Mouse (Mus musculus) forebrain, embryonic 12.5 days (tissue): ENCODE measurements around the gene Sh3kbp1. TPM values are rescaled to one million over a fixed set of nuclear protein-coding genes. Genes with fewer than 3 reads are reported as not detected.

Source experiments
- ATAC-seq: fragments of 200-750 bp; cut with Nextera tagmentation; 2 replicates; pipeline ENCODE4 v1.8.0; 2017; ENCODE audit warnings: moderate TSS enrichment; ENCODE audit not compliant: low FRiP score
- H3K27ac ChIP-seq: fragments of 300-500 bp; sonication (generic); 2 replicates; pipeline ENCODE4 v1.5.1; 2016; ENCODE audit warnings: mild to moderate bottlenecking
- H3K27me3 ChIP-seq: fragments of 300-500 bp; sonication (generic); 2 replicates; pipeline ENCODE4 v1.6.1; 2016; ENCODE audit warnings: mild to moderate bottlenecking
- H3K36me3 ChIP-seq: fragments of 300-500 bp; sonication (generic); replicated peaks from 2 replicates; pipeline ENCODE4 v1.6.1; 2016; ENCODE audit warnings: mild to moderate bottlenecking
- H3K4me1 ChIP-seq: fragments of 300-500 bp; sonication (generic); 2 replicates; pipeline ENCODE4 v1.6.1; 2016
- H3K4me2 ChIP-seq: fragments of 300-500 bp; sonication (generic); 2 replicates; pipeline ENCODE4 v1.6.1; 2016; ENCODE audit warnings: mild to moderate bottlenecking, moderate library complexity
- H3K4me3 ChIP-seq: fragments of 300-500 bp; sonication (generic); replicated peaks from 2 replicates; pipeline ENCODE4 v1.5.1; 2016; ENCODE audit warnings: mild to moderate bottlenecking
- H3K9ac ChIP-seq: fragments of 300-500 bp; sonication (generic); 2 replicates; pipeline ENCODE4 v1.6.1; 2016; ENCODE audit warnings: mild to moderate bottlenecking
- H3K9me3 ChIP-seq: fragments of 300-500 bp; sonication (generic); 2 replicates; pipeline ENCODE4 v1.6.1; 2016
- WGBS: fragments of 180-500 bp; shearing (Covaris S2); methylation state at CpG from one replicate; pipeline ENCODE4 v1.1.7; 2016; 5-methylcytosine and 5-hydroxymethylcytosine counted together
- polyA plus RNA-seq: library from polyadenylated mRNA; unstranded; fragments of >200 nt; fragmentation: Nextera tagmentation; extraction: Ambion mirVana; gene quantifications from 2 replicates; pipeline ENCODE4 v1.2.1, GENCODE M21; 2016

The Sh3kbp1 gene
- polyA plus RNA-seq, 1 experiment from 2014 or later: 31.2 TPM

DNA sequence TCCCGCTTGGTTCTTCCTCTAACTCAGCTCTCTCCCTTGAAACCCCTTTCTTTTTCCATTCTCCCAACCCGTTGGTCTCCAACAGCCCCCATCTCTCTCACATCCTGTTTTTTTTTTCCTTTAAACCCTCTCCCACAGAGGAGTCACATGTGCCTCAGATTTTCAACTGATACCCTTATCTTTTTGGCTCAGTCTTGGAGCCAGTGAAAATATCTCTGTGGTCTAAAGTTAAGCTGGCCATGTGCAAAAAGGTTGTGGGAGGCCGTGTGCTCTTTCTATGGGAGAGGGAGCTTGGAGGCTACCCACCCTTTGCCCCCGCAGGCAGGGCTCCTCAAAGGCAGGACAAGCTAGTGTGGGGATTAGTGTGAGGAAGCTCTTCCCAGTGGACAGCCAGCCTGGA is 12.9 kb downstream of the Sh3kbp1 start:
- Histone ChIP-seq H3K9me3 (no peaks in the 10 kb centered on the region), H3K4me2 (no peak overlapping the region), H3K9ac (no peak overlapping the region), H3K27ac (no peak overlapping the region), H3K4me1 (no peaks in the 10 kb centered on the region), H3K27me3 (0 out of 2 replicates have a peak, but pooled peaks cover 6% of the 10 kb centered on the region), H3K4me3 (no peak overlapping the region), H3K36me3 (no peaks in the 10 kb centered on the region)
- WGBS: 80% methylated on average over 4 of the region's 4 CpGs
- ATAC-seq: no peak

DNA sequence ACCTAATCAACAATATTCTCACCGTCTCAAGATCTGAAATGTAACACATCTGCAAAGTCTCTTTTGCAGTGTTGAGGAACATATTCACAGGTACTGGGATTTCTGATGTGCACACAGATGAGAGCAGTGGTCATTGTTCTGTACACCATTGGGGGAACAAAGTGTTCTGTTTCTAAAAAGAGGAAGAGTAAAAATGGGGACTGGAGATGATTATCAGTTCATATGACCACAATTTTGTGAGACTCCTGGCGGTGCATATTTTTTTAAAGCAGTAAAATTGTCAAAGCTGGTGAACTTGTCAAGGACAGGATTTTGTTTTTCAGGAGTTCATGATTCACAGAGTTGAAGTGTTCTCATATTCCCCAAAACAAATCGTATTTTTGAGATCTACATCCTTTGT is 18.2 kb downstream of the Sh3kbp1 start:
- H3K27me3 ChIP-seq: peaks cover 11% of the 10 kb centered on the region; the same call in 1 of the 2 replicates
- 94% methylated on average over 3 of the region's 3 CpGs for WGBS

DNA sequence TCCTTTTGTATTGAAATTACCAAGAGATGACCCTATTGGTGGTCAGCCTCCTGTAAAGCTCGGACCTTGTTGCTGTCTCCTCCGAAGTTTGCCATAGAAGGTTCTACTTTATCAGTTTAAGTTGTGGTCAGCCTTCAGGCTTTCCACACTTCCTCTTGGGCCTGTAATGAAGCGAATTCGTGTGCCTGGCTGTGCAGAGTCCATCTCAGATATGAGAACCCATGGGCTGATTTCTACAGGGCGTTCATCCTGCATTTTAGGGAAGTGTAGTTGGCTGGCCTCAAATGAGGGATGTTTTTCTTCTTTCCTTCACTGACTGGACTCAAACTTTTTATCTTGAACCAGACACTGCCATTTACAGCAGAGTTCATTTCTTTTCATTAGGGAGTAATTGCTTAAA is 20.5 kb downstream of the Sh3kbp1 start:
- H3K4me2 ChIP-seq: no peak overlapping the region
- H3K4me3 ChIP-seq: no peak overlapping the region
- no peak overlapping the region for H3K9ac ChIP-seq
- H3K9me3 ChIP-seq: no peaks in the 10 kb centered on the region
- no peaks in the 10 kb centered on the region for H3K36me3 ChIP-seq
- H3K27ac ChIP-seq: no peak overlapping the region
- ATAC-seq: no peak
- peaks cover 11% of the 10 kb centered on the region; the same call in 1 of the 2 replicates for H3K27me3 ChIP-seq
- no peaks in the 10 kb centered on the region for H3K4me1 ChIP-seq
- WGBS: 90% methylated on average over 5 of the region's 5 CpGs

More for the DNA sequence above, 18.2 kb downstream of the Sh3kbp1 start:
- H3K9ac ChIP-seq: no peak overlapping the region
- H3K36me3 ChIP-seq: no peaks in the 10 kb centered on the region
- H3K4me2 ChIP-seq: no peak overlapping the region
- ATAC-seq: no peak
- H3K4me1 ChIP-seq: no peaks in the 10 kb centered on the region
- H3K27ac ChIP-seq: no peak overlapping the region
- H3K9me3 ChIP-seq: no peaks in the 10 kb centered on the region
- H3K4me3 ChIP-seq: no peak overlapping the region

DNA sequence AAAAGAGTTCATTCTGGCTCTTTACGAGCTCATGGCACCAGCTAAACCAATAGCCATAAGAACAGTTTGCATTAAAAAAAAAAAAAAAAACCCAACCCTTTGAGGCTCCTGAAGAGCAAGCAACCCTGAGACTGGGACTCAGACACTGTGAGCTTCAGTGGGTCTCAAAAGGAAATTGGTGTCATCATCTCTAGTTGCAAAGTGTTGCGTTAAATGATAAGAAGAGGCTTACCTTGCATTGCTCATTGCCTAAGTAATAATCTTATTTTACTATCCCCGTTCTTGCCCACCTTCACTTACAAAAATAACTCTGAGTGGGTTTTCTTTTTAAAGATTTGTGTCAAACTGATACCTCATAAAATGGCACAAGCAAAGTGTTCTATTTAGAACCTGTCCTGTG is 21.5 kb downstream of the Sh3kbp1 start:
- Histone ChIP-seq H3K4me2 (no peak overlapping the region), H3K36me3 (no peaks in the 10 kb centered on the region), H3K9ac (no peak overlapping the region), H3K4me1 (no peaks in the 10 kb centered on the region), H3K9me3 (no peaks in the 10 kb centered on the region), H3K27me3 (peaks cover 11% of the 10 kb centered on the region; the same call in 1 of the 2 replicates), H3K27ac (no peak overlapping the region), H3K4me3 (no peak overlapping the region)
- WGBS: 88% methylated on average over 3 of the region's 3 CpGs
- no peak for ATAC-seq

GRCm38 (mm10) chrX:159650130-159650678 is 23.1 kb downstream of the Sh3kbp1 start:
- H3K9ac ChIP-seq: no peak overlapping the region
- H3K4me3 ChIP-seq: no peak overlapping the region
- H3K4me2 ChIP-seq: no peak overlapping the region
- no peak overlapping the region for H3K27ac ChIP-seq
- 50% methylated on average over 11 of the region's 11 CpGs for WGBS
- H3K4me1 ChIP-seq: no peaks in the 10 kb centered on the region
- H3K36me3 ChIP-seq: no peaks in the 10 kb centered on the region
- peaks cover 11% of the 10 kb centered on the region; the same call in 1 of the 2 replicates for H3K27me3 ChIP-seq
- no peaks in the 10 kb centered on the region for H3K9me3 ChIP-seq
- no peak for ATAC-seq

GRCm38 (mm10) chrX:159650727-159651126 is 23.7 kb downstream of the Sh3kbp1 start:
- no peaks in the 10 kb centered on the region for H3K36me3 ChIP-seq
- peaks cover 11% of the 10 kb centered on the region; the same call in 1 of the 2 replicates for H3K27me3 ChIP-seq
- no peaks in the 10 kb centered on the region for H3K4me1 ChIP-seq
- no peak overlapping the region for H3K4me3 ChIP-seq
- WGBS: 86% methylated on average over 6 of the region's 6 CpGs
- ATAC-seq: no peak
- no peak overlapping the region for H3K9ac ChIP-seq
- no peak overlapping the region for H3K4me2 ChIP-seq
- H3K27ac ChIP-seq: no peak overlapping the region
- H3K9me3 ChIP-seq: no peaks in the 10 kb centered on the region

GRCm38 (mm10) chrX:159671388-159671787 is 44.3 kb downstream of the Sh3kbp1 start:
- ATAC-seq: no peak
- no peak overlapping the region for H3K4me2 ChIP-seq
- H3K4me1 ChIP-seq: no peaks in the 10 kb centered on the region
- H3K4me3 ChIP-seq: no peak overlapping the region
- no peak overlapping the region for H3K9ac ChIP-seq
- H3K27me3 ChIP-seq: peaks cover 11% of the 10 kb centered on the region; the same call in 1 of the 2 replicates
- H3K9me3 ChIP-seq: no peaks in the 10 kb centered on the region
- H3K36me3 ChIP-seq: no peaks in the 10 kb centered on the region
- 90% methylated on average over 7 of the region's 7 CpGs for WGBS
- H3K27ac ChIP-seq: no peak overlapping the region

- Histone ChIP-seq H3K4me2 (no peak overlapping the region), H3K4me1 (no peaks in the 10 kb centered on the region), H3K36me3 (no peaks in the 10 kb centered on the region), H3K4me3 (no peak overlapping the region), H3K27me3 (peaks cover 11% of the 10 kb centered on the region; the same call in 1 of the 2 replicates), H3K9ac (no peak overlapping the region), H3K27ac (no peak overlapping the region), H3K9me3 (no peaks in the 10 kb centered on the region)
- 44% methylated on average over 2 of the region's 2 CpGs for WGBS
- ATAC-seq: no peak
These were observed 45.4 kb downstream of the Sh3kbp1 start for GRCm38 (mm10) chrX:159672466-159672865.

DNA sequence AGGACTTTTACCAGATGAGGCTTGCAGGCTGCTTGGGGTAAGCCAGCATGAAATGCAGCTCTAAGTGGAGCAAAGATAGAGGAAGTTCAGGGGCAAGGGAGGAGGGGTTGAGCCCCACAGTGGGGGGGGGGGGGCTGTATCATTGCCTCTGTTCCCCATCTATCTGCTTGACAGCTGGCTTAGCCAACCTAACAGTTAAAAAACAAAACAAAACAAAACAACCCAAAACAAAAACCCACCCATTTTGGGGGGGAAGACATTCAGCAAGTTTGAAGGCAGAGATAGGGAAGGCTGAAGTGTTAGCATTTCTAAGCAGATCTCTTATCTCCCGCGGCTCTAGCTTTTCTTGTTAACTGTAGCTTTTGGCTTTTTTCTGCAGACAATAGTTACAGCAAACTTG is 49.2 kb downstream of the Sh3kbp1 start:
- Histone ChIP-seq H3K36me3 (no peaks in the 10 kb centered on the region), H3K27me3 (peaks cover 17% of the 10 kb centered on the region)
- whole genome bisulfite sequencing: 30% methylated on average over 2 of the region's 2 CpGs

GRCm38 (mm10) chrX:159677585-159678319 is 50.7 kb downstream of the Sh3kbp1 start:
- H3K9ac ChIP-seq: no peak overlapping the region
- no peak for ATAC-seq
- no peak overlapping the region for H3K4me2 ChIP-seq
- H3K4me1 ChIP-seq: no peaks in the 10 kb centered on the region
- no peak overlapping the region for H3K27ac ChIP-seq
- H3K9me3 ChIP-seq: no peaks in the 10 kb centered on the region
- H3K4me3 ChIP-seq: no peak overlapping the region
- H3K36me3 ChIP-seq: no peaks in the 10 kb centered on the region
- 78% methylated on average over 4 of the region's 4 CpGs for WGBS
- H3K27me3 ChIP-seq: peaks cover 17% of the 10 kb centered on the region

More for the DNA sequence above, 49.2 kb downstream of the Sh3kbp1 start:
- ATAC-seq: no peak
- Histone ChIP-seq H3K4me3 (no peak overlapping the region), H3K9me3 (no peaks in the 10 kb centered on the region), H3K27ac (no peak overlapping the region), H3K4me2 (no peak overlapping the region), H3K9ac (no peak overlapping the region), H3K4me1 (no peaks in the 10 kb centered on the region)

DNA sequence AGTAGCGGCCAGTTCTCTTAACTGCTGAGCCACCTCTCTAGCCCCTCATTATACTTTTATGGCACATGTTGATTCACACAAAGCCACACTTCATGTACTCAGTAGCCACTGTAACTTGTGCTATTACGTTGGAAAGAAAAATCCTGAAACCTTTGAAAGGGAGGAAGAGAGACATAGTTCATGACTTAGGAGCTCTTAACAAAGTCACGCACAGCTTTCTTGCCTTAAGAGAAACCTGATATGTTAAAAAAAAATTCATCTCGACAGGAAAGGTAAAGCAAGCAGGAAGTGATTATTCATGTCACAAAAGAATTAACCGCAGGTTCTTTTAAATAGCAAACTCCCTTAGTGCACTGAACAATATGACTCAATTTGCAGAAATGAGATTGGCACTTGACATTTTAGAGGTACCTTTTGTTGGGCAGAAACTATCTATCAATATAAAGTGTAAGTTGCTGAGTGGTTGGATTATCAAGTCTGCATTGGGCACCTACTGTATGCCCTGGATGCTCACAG is 51.3 kb downstream of the Sh3kbp1 start:
- H3K27me3 ChIP-seq: peaks cover 22% of the 10 kb centered on the region
- H3K4me2 ChIP-seq: no peak overlapping the region
- no peak for ATAC-seq

GRCm38 (mm10) chrX:159685521-159685920 is 58.4 kb downstream of the Sh3kbp1 start:
- H3K4me3 ChIP-seq: no peak overlapping the region
- peaks cover 22% of the 10 kb centered on the region for H3K27me3 ChIP-seq
- no peaks in the 10 kb centered on the region for H3K36me3 ChIP-seq
- ATAC-seq: no peak
- WGBS: 36% methylated on average over 1 of the region's 1 CpGs
- H3K9ac ChIP-seq: no peak overlapping the region
- no peak overlapping the region for H3K27ac ChIP-seq
- no peak overlapping the region for H3K4me2 ChIP-seq
- H3K9me3 ChIP-seq: no peaks in the 10 kb centered on the region
- no peaks in the 10 kb centered on the region for H3K4me1 ChIP-seq

More for the DNA sequence above, 51.3 kb downstream of the Sh3kbp1 start:
- WGBS: 82% methylated on average over 5 of the region's 5 CpGs
- Histone ChIP-seq H3K9me3 (no peaks in the 10 kb centered on the region), H3K9ac (no peak overlapping the region), H3K4me1 (no peaks in the 10 kb centered on the region), H3K36me3 (no peaks in the 10 kb centered on the region), H3K27ac (no peak overlapping the region), H3K4me3 (no peak overlapping the region)
